Mouse (Mus musculus) embryonic facial prominence, embryonic 12.5 days (tissue): ENCODE data around the gene Trim62. TPM values are rescaled to one million over a fixed set of nuclear protein-coding genes. Genes with fewer than 3 reads are reported as not detected.

Experiments used
- ATAC-seq: fragments of 200-750 bp; cut with Nextera tagmentation; 2 replicates; pipeline ENCODE4 v1.8.0; 2017; ENCODE audit not compliant: insufficient number of reproducible peaks, insufficient read depth, low FRiP score, low TSS enrichment
- H3K27ac ChIP-seq: fragments of 300-500 bp; sonication (generic); 2 replicates; pipeline ENCODE4 v1.5.1; 2016; ENCODE audit warnings: mild to moderate bottlenecking
- H3K27me3 ChIP-seq: fragments of 300-500 bp; sonication (generic); 2 replicates; pipeline ENCODE4 v1.6.1; 2016; ENCODE audit warnings: mild to moderate bottlenecking, moderate library complexity
- H3K36me3 ChIP-seq: fragments of 300-500 bp; sonication (generic); 2 replicates; pipeline ENCODE4 v1.6.1; 2016; ENCODE audit warnings: mild to moderate bottlenecking
- H3K4me1 ChIP-seq: fragments of 300-500 bp; sonication (generic); 2 replicates; pipeline ENCODE4 v1.6.1; 2016
- H3K4me2 ChIP-seq: fragments of 300-500 bp; sonication (generic); replicated peaks from 2 replicates; pipeline ENCODE4 v1.6.1; 2016; ENCODE audit warnings: mild to moderate bottlenecking, moderate library complexity
- H3K4me3 ChIP-seq: fragments of 300-500 bp; sonication (generic); 2 replicates; pipeline ENCODE4 v1.5.1; 2016; ENCODE audit warnings: mild to moderate bottlenecking
- H3K9ac ChIP-seq: fragments of 300-500 bp; sonication (generic); 2 replicates; pipeline ENCODE4 v1.6.1; 2016; ENCODE audit warnings: mild to moderate bottlenecking, moderate library complexity
- H3K9me3 ChIP-seq: fragments of 300-500 bp; sonication (generic); 2 replicates; pipeline ENCODE4 v1.6.1; 2016; ENCODE audit warnings: mild to moderate bottlenecking, moderate library complexity
- WGBS: fragments of 180-500 bp; shearing (Covaris S2); methylation state at CpG from one replicate; pipeline ENCODE4 v1.1.7; 2016; 5-methylcytosine and 5-hydroxymethylcytosine counted together
- polyA plus RNA-seq: library from polyadenylated mRNA; unstranded; fragments of >200 nt; fragmentation: Nextera tagmentation; extraction: Ambion mirVana; gene quantifications from 2 replicates; pipeline ENCODE4 v1.2.1, GENCODE M21; 2016

Gene Trim62
- polyA plus RNA-seq, 1 experiment from 2014 or later, result 19.7 TPM

GRCm38 (mm10) chr4:128886571-128886970, 3.2 kb downstream of the Trim62 start:
- 33% methylated on average over 5 of the region's 5 CpGs for WGBS
- H3K9ac ChIP-seq, result no peak overlapping the region
- 0 out of 2 replicates have a peak overlapping the region, but pooled peaks have one; percentile 6 for H3K4me2 ChIP-seq
- no peak for ATAC-seq
- H3K27ac ChIP-seq, result no peak overlapping the region
- H3K4me3 ChIP-seq, result no peak overlapping the region
- no peaks in the 10 kb centered on the region for H3K9me3 ChIP-seq
- peaks cover 34% of the 10 kb centered on the region for H3K4me1 ChIP-seq
- H3K36me3 ChIP-seq, result peaks cover 4% of the 10 kb centered on the region; the same call in 1 of the 2 replicates
- H3K27me3 ChIP-seq, result no peaks in the 10 kb centered on the region; the same call in 1 of the 2 replicates

- Histone ChIP-seq H3K4me3 (no peak overlapping the region), H3K27me3 (no peaks in the 10 kb centered on the region; the same call in 1 of the 2 replicates), H3K9me3 (no peaks in the 10 kb centered on the region), H3K9ac (no peak overlapping the region), H3K4me1 (peaks cover 34% of the 10 kb centered on the region), H3K36me3 (peaks cover 4% of the 10 kb centered on the region; the same call in 1 of the 2 replicates), H3K4me2 (no peak overlapping the region), H3K27ac (no peak overlapping the region)
- 59% methylated on average over 10 of the region's 10 CpGs for WGBS
- ATAC-seq, result no peak
These were observed 3.6 kb downstream of the Trim62 start for GRCm38 (mm10) chr4:128887026-128887425.

DNA sequence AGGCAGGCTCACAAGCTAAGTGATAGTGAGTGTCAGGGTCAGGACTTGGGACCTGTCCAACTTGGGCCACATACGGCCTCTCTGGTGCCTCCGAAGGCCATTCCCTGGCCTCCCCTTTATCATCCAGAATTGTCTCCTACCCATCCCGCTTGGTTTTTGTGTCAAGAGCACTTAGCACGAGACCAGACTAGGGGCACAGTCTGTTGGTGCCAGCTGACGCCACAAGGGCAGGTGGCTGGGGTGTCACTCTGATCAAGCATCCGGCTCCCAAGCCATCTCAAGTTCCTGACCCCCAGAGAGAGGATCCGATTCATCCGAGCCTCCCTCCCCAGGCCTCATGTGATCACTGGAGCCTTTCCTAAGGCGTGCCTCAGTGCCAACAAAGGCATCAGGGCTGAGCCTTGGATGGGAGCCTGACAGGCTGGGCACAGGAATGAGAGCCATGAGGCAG, 4.3 kb downstream of the Trim62 start:
- no peaks in the 10 kb centered on the region for H3K9me3 ChIP-seq
- no peak overlapping the region for H3K9ac ChIP-seq
- WGBS, result 61% methylated on average over 9 of the region's 9 CpGs
- no peaks in the 10 kb centered on the region; the same call in 1 of the 2 replicates for H3K27me3 ChIP-seq
- peaks cover 34% of the 10 kb centered on the region for H3K4me1 ChIP-seq
- H3K36me3 ChIP-seq, result peaks cover 4% of the 10 kb centered on the region; the same call in 1 of the 2 replicates
- no peak overlapping the region for H3K4me3 ChIP-seq
- ATAC-seq, result no peak
- no peak overlapping the region for H3K4me2 ChIP-seq
- 0 out of 2 replicates have a peak overlapping the region, but pooled peaks have one; percentile 3 for H3K27ac ChIP-seq

- 83% methylated on average over 6 of the region's 6 CpGs for whole genome bisulfite sequencing
These were observed 5.1 kb downstream of the Trim62 start for GRCm38 (mm10) chr4:128888436-128888990.

GRCm38 (mm10) chr4:128889752-128890630, 6.6 kb downstream of the Trim62 start:
- Histone ChIP-seq H3K9me3 (no peaks in the 10 kb centered on the region), H3K9ac (no peak overlapping the region), H3K27ac (no peak overlapping the region), H3K4me2 (no peak overlapping the region), H3K27me3 (no peaks in the 10 kb centered on the region; the same call in 1 of the 2 replicates), H3K36me3 (peaks cover 4% of the 10 kb centered on the region; the same call in 1 of the 2 replicates), H3K4me3 (no peak overlapping the region), H3K4me1 (peaks cover 22% of the 10 kb centered on the region)
- WGBS, result 83% methylated on average over 12 of the region's 12 CpGs
- ATAC-seq, result no peak

More at GRCm38 (mm10) chr4:128888436-128888990, 5.1 kb downstream of the Trim62 start:
- no peak overlapping the region for H3K4me2 ChIP-seq
- H3K9ac ChIP-seq, result no peak overlapping the region
- H3K9me3 ChIP-seq, result no peaks in the 10 kb centered on the region
- H3K27ac ChIP-seq, result no peak overlapping the region
- H3K4me1 ChIP-seq, result peaks cover 29% of the 10 kb centered on the region
- ATAC-seq, result no peak
- H3K4me3 ChIP-seq, result no peak overlapping the region
- H3K27me3 ChIP-seq, result no peaks in the 10 kb centered on the region; the same call in 1 of the 2 replicates
- peaks cover 4% of the 10 kb centered on the region; the same call in 1 of the 2 replicates for H3K36me3 ChIP-seq

GRCm38 (mm10) chr4:128891157-128891556, 7.8 kb downstream of the Trim62 start:
- no peaks in the 10 kb centered on the region for H3K9me3 ChIP-seq
- 19% methylated on average over 1 of the region's 1 CpGs for WGBS
- H3K9ac ChIP-seq, result no peak overlapping the region
- peaks cover 4% of the 10 kb centered on the region; the same call in 1 of the 2 replicates for H3K36me3 ChIP-seq
- H3K4me3 ChIP-seq, result no peak overlapping the region
- no peak for ATAC-seq
- no peaks in the 10 kb centered on the region; the same call in 1 of the 2 replicates for H3K27me3 ChIP-seq
- H3K4me1 ChIP-seq, result peaks cover 16% of the 10 kb centered on the region
- no peak overlapping the region for H3K27ac ChIP-seq
- H3K4me2 ChIP-seq, result no peak overlapping the region

DNA sequence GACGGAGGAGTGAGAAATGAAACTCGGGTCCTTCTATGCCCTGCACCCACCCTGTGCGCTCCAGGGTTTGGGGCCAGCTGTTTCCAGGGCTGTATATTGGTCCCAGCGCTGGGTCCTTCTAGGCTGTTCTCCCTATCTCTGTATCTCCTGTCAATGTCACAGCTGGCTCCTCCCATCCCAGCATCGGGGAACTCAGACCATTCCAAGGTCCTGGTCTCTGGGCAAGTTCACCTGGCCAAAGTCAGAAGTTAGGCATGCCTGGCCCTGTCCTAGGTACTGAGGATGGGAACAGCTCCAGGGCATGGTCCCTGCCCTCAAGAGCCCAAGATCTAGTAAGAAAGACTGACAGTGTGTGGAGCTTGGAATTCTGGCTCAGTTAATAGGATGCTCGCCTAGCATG, 8.4 kb downstream of the Trim62 start:
- WGBS, result 82% methylated on average over 6 of the region's 6 CpGs
- Histone ChIP-seq H3K27me3 (no peaks in the 10 kb centered on the region), H3K27ac (no peak overlapping the region), H3K4me2 (no peak overlapping the region), H3K9ac (no peak overlapping the region), H3K9me3 (no peaks in the 10 kb centered on the region), H3K36me3 (peaks cover 2% of the 10 kb centered on the region; the same call in 1 of the 2 replicates), H3K4me1 (peaks cover 10% of the 10 kb centered on the region; the same call in 1 of the 2 replicates), H3K4me3 (no peak overlapping the region)
- ATAC-seq, result no peak

GRCm38 (mm10) chr4:128892188-128892587, 8.8 kb downstream of the Trim62 start:
- Histone ChIP-seq H3K4me3 (no peak overlapping the region), H3K9ac (no peak overlapping the region), H3K27me3 (no peaks in the 10 kb centered on the region), H3K27ac (no peak overlapping the region), H3K4me1 (peaks cover 7% of the 10 kb centered on the region; the same call in 1 of the 2 replicates), H3K9me3 (no peaks in the 10 kb centered on the region), H3K4me2 (no peak overlapping the region), H3K36me3 (no peaks in the 10 kb centered on the region)
- ATAC-seq, result no peak
- 78% methylated on average over 6 of the region's 6 CpGs for WGBS

DNA sequence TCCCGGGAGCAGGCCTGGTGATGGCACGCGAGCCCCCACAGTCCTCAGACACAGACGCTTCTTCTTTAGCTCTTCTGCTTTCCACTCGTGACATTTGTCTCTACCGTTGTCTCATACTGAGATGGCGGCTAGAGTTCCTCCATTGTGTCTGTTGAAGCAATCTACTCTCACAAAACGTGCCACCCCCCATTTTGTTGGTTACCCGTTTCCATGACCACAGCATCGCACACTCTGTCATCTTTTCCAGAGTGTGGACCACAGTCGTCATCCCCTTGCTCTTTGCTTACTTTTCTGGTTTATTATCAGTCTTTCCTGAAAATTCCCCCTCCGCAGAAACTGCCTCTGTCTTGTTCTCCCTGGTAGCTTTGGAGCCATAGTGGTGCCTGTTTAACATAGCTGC, 10.7 kb downstream of the Trim62 start:
- 85% methylated on average over 12 of the region's 12 CpGs for WGBS
- Histone ChIP-seq H3K9ac (no peak overlapping the region), H3K4me3 (no peak overlapping the region), H3K27ac (no peak overlapping the region), H3K27me3 (no peaks in the 10 kb centered on the region), H3K4me2 (no peak overlapping the region), H3K36me3 (no peaks in the 10 kb centered on the region), H3K4me1 (peaks cover 19% of the 10 kb centered on the region), H3K9me3 (no peaks in the 10 kb centered on the region)
- ATAC-seq, result no peak

DNA sequence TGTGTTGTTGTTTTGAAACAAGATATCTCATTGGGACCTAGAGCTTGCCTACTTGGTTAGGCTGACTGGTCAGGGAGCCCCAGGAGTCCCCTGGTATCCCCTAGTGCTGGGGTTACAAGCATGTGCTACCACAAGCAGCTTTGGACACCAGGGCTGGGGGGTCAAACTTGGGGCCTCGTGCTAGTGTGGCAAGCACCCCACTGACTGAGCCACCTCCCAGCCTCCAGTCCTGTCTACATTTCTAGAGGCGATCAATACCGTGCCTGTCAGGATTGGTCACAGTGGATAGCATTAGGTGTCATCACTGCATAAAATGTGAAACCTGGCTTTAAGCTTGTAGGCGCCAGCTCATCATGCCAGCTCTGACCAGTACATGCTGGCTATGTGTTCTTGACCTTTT, 12.5 kb downstream of the Trim62 start:
- H3K4me1 ChIP-seq, result peaks cover 32% of the 10 kb centered on the region
- H3K36me3 ChIP-seq, result peaks cover 5% of the 10 kb centered on the region; the same call in 1 of the 2 replicates
- H3K4me2 ChIP-seq, result no peak overlapping the region
- no peak for ATAC-seq
- no peak overlapping the region for H3K9ac ChIP-seq
- 95% methylated on average over 4 of the region's 4 CpGs for WGBS
- no peak overlapping the region for H3K27ac ChIP-seq
- no peak overlapping the region for H3K4me3 ChIP-seq
- no peaks in the 10 kb centered on the region for H3K27me3 ChIP-seq
- H3K9me3 ChIP-seq, result no peaks in the 10 kb centered on the region

DNA sequence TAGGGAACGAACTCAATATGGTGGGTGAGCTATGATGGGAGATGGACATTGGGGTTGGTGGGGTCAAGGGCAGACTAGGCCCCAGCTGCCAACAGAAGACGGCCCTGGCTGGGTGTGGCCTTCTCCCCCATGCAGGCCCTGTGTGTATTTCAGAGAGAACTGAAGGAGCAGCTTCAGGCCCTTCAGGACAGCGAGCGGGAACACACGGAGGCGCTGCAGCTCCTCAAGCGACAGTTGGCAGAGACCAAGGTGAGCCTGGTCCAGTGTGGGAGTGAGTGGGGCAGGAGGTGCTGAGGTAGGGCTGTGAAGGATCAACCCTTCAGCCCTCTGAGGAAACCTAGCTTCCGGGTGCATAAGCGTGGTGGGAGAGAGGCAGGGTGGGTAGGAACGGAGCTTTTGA, 13.3 kb downstream of the Trim62 start:
- ATAC-seq, result no peak
- Histone ChIP-seq H3K27ac (0 out of 2 replicates have a peak overlapping the region, but pooled peaks have one; percentile 5), H3K4me2 (no peak overlapping the region), H3K9me3 (no peaks in the 10 kb centered on the region), H3K9ac (no peak overlapping the region), H3K27me3 (no peaks in the 10 kb centered on the region), H3K4me3 (no peak overlapping the region), H3K4me1 (peaks cover 32% of the 10 kb centered on the region), H3K36me3 (peaks cover 13% of the 10 kb centered on the region; the same call in 1 of the 2 replicates)
- 94% methylated on average over 10 of the region's 10 CpGs for WGBS
